Mouse (Mus musculus) G1E (cell line): ENCODE measurements at regions not wholly inside any gene's neighbourhood (a gene's known extent, or its start where the extent isn't known, plus 50 kb on each side); places are given as distances from the start of the nearest gene placed in this dataset.

Source experiments
- CTCF ChIP-seq: IDR thresholded peaks from 2 replicates; pipeline ENCODE4 v1.5.1; 2012; ENCODE audit warnings: low read depth, low read length, inconsistent platforms, mixed read lengths
- GATA1 ChIP-seq: IDR thresholded peaks from 2 replicates; pipeline ENCODE4 v1.6.1; 2012; ENCODE audit warnings: borderline replicate concordance, low read length, inconsistent platforms, mixed read lengths

DNA sequence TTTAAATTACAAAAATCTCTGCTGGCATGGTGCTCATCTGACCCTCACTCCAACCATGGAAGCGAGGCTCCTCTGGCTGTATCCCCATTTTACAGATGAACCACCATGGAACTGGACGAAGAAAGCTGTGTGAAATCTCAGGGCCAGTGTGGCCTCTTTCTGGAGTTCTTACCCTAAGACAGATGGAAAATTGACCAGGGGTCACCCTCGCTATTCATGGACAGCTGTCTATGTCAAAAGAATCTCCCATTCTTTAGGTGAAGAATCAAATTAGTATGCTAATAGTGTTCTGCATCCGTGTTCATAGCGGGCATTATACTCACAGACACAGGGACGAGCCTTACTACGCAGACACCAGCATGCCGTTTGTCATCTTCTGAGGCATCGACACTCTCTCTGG, 78.6 kb upstream of the Sox2 start:
- TF ChIP-seq CTCF (no peak), GATA1 (no peak)
